Mouse (Mus musculus) right cerebral cortex, postnatal 10 days (tissue): ENCODE results near the gene 4933407L21Rik.
"Not testable (repeated sequence)": the region's sequence is repeated elsewhere in the genome, so short reads cannot be mapped to it uniquely, and the experiment has no call there.

Experiments
- DNase-seq, 2 experiments: peaks; one replicate each; pipeline ENCODE4 v3.0.0; 2021; ENCODE audit warnings: low spot score in 2 of 2

4933407L21Rik gene

GRCm38 (mm10) chr1:85959129-85959888 lies 31.0 kb downstream of the 4933407L21Rik start:
- no peak for DNase-seq

GRCm38 (mm10) chr1:85959889-85960276 lies 31.6 kb downstream of the 4933407L21Rik start:
- no peak for DNase-seq

- DNase-seq: no peak
Observed at GRCm38 (mm10) chr1:85960873-85961272, 32.6 kb downstream of the 4933407L21Rik start, which contains the start of gene Gpr55. Gpr55 (minus strand) TSS chr1:85961007.

GRCm38 (mm10) chr1:85962081-85962480 lies 33.8 kb downstream of the 4933407L21Rik start:
- DNase-seq: no peak

- no peak for DNase-seq
Observed at GRCm38 (mm10) chr1:85965856-85966255, 37.6 kb downstream of the 4933407L21Rik start.

- no peak for DNase-seq
Observed at GRCm38 (mm10) chr1:85969081-85969480, 40.8 kb downstream of the 4933407L21Rik start.

GRCm38 (mm10) chr1:85969519-85969918 lies 41.2 kb downstream of the 4933407L21Rik start:
- peak; percentile 82 to 85 for DNase-seq

- DNase-seq: no peak
Observed at GRCm38 (mm10) chr1:85971070-85971469, 42.8 kb downstream of the 4933407L21Rik start.

GRCm38 (mm10) chr1:85972341-85972740 lies 44.1 kb downstream of the 4933407L21Rik start:
- DNase-seq: no peak

- no peak for DNase-seq
Observed at GRCm38 (mm10) chr1:85973468-85973877, 45.2 kb downstream of the 4933407L21Rik start.

GRCm38 (mm10) chr1:85977709-85978108 lies 49.4 kb downstream of the 4933407L21Rik start:
- DNase-seq: no peak

GRCm38 (mm10) chr1:85981738-85982357 lies 53.6 kb downstream of the 4933407L21Rik start:
- no peak for DNase-seq

- DNase-seq: no peak
Observed at GRCm38 (mm10) chr1:85985784-85986183, 57.5 kb downstream of the 4933407L21Rik start.

GRCm38 (mm10) chr1:85988351-85988750 lies 60.1 kb downstream of the 4933407L21Rik start:
- no peak for DNase-seq

GRCm38 (mm10) chr1:85988882-85989281 lies 60.6 kb downstream of the 4933407L21Rik start:
- not testable (repeated sequence) for DNase-seq
